Mouse (Mus musculus): ENCODE measurements around the gene Cabp2.

The Cabp2 gene

DNA sequence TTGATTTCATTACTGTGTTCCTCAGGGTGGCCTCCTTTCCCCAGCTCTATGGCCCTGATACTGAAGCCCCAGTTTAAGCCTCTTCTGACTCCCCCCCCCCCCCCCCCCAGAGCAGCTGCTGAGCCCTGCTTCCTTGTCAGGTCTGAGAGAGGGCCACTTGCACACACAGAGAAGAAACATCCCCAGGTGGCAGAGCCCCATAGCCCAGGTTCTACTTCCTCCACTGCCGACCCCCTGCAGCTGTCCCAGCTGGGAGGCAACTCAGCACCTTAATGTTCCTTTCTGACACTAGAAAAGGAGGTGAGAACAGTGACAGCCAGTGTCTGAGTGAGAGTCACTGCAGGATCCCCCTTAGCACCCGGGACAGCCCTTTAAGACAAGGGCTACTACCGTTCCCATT lies 22.4 kb downstream of the Cabp2 start:
- no peak for DNase-seq

DNA sequence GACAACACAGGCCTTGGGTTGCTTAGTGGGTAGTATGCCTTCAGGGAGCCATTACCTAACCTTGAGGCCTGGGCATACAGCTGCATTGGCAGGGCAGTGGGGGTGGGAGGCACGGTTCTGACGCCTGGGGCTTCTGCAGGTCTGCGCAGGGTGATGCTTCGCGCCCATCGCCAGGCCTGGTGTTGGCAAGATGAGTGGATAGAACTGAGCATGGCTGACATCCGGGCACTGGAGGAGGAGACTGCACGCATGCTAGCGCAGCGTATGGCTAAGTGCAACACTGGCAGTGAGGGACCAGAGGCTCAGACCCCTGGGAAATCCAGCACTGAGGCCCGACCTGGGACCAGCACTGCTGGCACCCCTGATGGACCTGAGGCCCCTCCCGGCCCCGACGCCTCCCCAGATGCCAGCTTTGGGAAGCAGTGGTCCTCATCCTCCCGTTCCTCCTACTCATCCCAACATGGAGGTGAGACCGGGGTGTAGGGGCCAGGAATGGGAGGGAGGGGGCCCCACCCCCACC lies 23.4 kb downstream of the Cabp2 start:
- DNase-seq: no peak

DNA sequence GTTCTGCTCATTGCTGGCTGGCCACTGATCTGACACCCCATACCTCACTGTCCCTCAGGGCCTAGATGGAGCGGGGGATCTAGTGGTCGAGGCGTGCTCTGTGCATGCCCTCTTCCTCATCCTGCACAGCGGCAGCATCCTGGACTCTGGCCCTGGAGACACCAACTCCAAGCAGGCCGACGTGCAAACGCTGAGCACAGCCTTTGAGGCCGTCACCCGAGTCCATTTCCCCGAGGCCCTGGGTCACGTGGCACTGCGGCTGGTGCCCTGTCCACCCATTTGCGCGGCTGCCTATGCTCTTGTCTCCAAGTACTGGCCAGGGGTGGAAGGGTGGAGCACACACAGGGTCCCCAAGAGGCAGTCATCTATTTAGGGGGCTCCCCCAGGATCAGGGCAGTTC lies 25.3 kb downstream of the Cabp2 start:
- DNase-seq: no peak

DNA sequence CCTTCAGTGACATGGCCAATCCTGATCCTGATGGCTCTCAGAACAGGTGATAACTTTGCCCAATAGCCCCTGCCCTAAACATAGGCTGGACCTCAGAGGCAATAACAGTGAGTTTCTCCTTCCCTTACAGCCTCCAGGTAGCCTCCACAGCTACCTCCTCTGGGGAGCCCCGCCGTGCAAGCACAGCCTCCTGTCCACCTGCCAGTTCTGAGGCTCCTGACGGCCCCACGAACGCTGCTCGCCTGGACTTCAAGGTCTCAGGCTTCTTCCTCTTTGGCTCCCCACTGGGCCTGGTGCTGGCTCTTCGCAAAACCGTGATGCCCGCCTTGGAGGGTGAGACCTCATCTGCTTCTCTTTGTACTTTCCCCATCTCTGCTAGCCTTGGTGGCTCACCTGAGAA lies 27.2 kb downstream of the Cabp2 start:
- DNase-seq: no peak

- no peak for DNase-seq
These were observed 30.9 kb downstream of the Cabp2 start for GRCm38 (mm10) chr19:4112063-4112960.

- no peak for DNase-seq
These were observed 31.9 kb downstream of the Cabp2 start for GRCm38 (mm10) chr19:4113186-4113805.

GRCm38 (mm10) chr19:4113806-4114230 lies 32.4 kb downstream of the Cabp2 start:
- peak; percentile 73 to 79 for DNase-seq

DNA sequence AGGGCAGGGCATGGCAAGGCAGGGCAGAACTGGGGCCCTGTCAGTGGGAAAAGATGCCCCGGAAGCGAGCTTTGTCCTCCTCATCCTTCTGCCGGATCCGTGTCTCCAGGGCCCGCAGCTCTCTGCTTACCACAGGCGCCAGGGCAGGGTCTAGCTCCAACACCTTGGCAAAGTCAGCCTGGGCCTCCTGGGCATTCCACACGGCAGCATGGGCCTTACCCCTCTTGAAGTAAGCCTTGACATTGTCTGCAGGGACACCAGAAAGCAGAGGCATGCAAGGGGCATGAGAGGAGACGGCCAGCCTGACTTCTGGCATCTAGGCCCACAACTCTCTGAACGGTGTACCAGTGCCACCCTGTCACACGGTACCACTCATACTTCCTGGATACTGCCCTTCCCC lies 33.2 kb downstream of the Cabp2 start:
- no peak for DNase-seq

DNA sequence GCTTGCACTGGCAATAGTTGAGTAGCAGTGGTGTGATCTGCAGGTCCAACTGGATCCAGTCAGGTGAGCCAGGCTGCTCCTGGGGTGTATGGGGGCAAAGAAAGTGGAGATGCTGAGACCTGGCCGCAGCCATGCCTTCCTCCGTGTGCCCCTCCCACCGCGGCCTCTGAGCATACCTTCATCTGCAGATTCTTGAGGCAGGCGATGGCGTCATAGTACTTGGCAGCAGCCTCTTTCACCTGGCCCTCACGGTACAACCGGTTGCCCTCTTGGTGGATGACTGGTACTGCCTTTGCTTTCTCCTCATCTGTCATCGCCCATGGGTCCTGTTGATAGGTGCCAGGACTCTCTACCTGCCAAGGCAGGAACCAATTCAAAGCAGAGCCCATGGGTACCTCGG lies 33.8 kb downstream of the Cabp2 start:
- DNase-seq: no peak

GRCm38 (mm10) chr19:4115816-4116215 lies 34.4 kb downstream of the Cabp2 start:
- DNase-seq: no peak

GRCm38 (mm10) chr19:4117006-4117405 lies 35.6 kb downstream of the Cabp2 start:
- peak; percentile 29 to 33 for DNase-seq

GRCm38 (mm10) chr19:4118350-4118749 lies 37.0 kb downstream of the Cabp2 start:
- no peak for DNase-seq

GRCm38 (mm10) chr19:4119716-4120487 lies 38.5 kb downstream of the Cabp2 start:
- DNase-seq: no peak

GRCm38 (mm10) chr19:4120496-4120895 lies 39.1 kb downstream of the Cabp2 start:
- peak; percentile 17 to 26 for DNase-seq

GRCm38 (mm10) chr19:4121097-4121805 lies 39.9 kb downstream of the Cabp2 start:
- peak; percentile 95 to 98 for DNase-seq

DNA sequence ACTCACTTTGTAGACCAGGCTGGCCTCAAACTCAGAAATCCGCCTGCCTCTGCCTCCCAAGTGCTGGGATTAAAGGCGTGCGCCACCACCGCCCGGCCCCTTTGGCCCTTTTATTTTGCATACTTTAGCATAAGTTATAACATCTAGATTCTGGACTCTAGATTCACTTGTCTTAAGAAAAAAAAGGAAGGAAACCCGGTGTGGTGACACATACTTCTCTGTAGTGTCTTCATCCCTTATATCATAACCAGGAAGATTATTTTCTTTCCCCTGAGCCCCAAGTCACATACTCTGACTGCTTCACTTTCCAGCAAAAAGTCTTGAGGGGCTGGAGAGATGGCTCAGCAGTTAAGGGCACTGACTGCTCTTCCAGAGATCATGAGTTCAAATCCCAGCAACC lies 40.5 kb downstream of the Cabp2 start:
- peak; percentile 55 to 56 for DNase-seq

- peak; percentile 42 to 44 for DNase-seq
These were observed 41.3 kb downstream of the Cabp2 start for GRCm38 (mm10) chr19:4122411-4123370.

DNA sequence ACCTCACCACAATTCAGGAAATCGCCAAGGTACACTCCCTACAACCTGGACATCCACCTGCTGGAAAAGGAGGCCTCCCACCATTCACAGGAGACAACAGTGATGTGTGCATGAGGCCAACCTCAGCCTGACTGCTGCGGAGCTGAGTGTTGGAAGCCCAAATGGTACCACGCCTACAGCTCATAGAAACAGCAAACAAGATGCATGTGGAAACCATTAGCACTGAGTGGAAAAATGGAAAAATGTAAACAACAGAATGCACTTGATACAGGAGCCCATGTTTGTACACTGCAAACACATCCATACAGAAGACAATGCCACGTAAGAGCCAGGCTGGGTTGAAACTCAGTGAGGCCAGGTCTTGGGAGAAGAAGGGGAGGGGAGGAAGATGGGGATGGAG lies 43.1 kb downstream of the Cabp2 start:
- DNase-seq: no peak

DNA sequence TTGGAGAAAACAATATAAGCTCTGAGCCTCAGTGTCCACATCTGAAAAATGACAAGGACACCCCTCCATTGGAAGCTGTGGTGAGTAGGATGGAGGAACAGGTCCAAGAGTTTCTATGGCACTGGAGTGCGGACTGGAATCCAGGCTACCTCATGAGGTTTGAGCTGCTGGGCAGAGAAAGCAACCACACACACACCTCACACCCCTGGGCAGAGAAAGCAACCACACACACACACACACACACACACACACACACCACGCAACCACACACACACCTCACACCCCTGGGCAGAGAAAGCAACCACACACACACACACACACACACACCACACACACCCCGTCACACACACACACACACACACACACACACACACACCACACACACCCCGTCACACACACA lies 43.9 kb downstream of the Cabp2 start:
- DNase-seq: peak in 1 of 2 experiments; percentile 28

- peak; percentile 99 for DNase-seq
These were observed 44.6 kb downstream of the Cabp2 start, which contains the start of gene Aip for GRCm38 (mm10) chr19:4125741-4126696. Gene Aip (minus strand): TSS chr19:4125858.
